Mouse (Mus musculus): ENCODE data around the gene Zpbp2.

GRCm38 (mm10) chr11:98599291-98599690 is 48.4 kb downstream of the Zpbp2 start:
- TF ChIP-seq CTCF (IDR thresholded peaks at IDR 0.05; ENCODE audit: extremely low read depth, insufficient read length, insufficient replicate concordance, low read depth, low read length) (no peak), POLR2A (IDR thresholded peaks at IDR 0.05; ENCODE audit: low read depth, low read length) (no peak)

All from small intestine, adult 2 months (tissue).